Mouse (Mus musculus): ENCODE results near the gene Ppp1r16b.

The Ppp1r16b gene

GRCm38 (mm10) chr2:158767742-158768339 lies 102.6 kb downstream of the Ppp1r16b start, which contains the start of gene Fam83d:
Gene Fam83d, plus strand, starts transcription at chr2:158768093.
- WGBS: under 1% methylated on average over 48 of the region's 48 CpGs

GRCm38 (mm10) chr2:158768350-158768749 lies 103.2 kb downstream of the Ppp1r16b start:
- WGBS: 2% methylated on average over 37 of the region's 37 CpGs

GRCm38 (mm10) chr2:158768771-158769170 lies 103.6 kb downstream of the Ppp1r16b start:
- 15% methylated on average over 5 of the region's 5 CpGs for WGBS

- WGBS: 36% methylated on average over 13 of the region's 13 CpGs
These were observed 105.0 kb downstream of the Ppp1r16b start for GRCm38 (mm10) chr2:158770126-158770757.

GRCm38 (mm10) chr2:158771066-158771763 lies 106.0 kb downstream of the Ppp1r16b start:
- WGBS: 77% methylated on average over 11 of the region's 11 CpGs

- 92% methylated on average over 13 of the region's 13 CpGs for WGBS
These were observed 107.6 kb downstream of the Ppp1r16b start for GRCm38 (mm10) chr2:158772808-158773207.

- 82% methylated on average over 8 of the region's 8 CpGs for WGBS
These were observed 109.7 kb downstream of the Ppp1r16b start for GRCm38 (mm10) chr2:158774886-158775285.

- WGBS: 75% methylated on average over 4 of the region's 4 CpGs
These were observed 111.5 kb downstream of the Ppp1r16b start for GRCm38 (mm10) chr2:158776716-158777115.

- WGBS: 69% methylated on average over 6 of the region's 6 CpGs
These were observed 112.3 kb downstream of the Ppp1r16b start for GRCm38 (mm10) chr2:158777490-158777889.

- 81% methylated on average over 7 of the region's 7 CpGs for WGBS
These were observed 113.2 kb downstream of the Ppp1r16b start for GRCm38 (mm10) chr2:158778349-158778748.

GRCm38 (mm10) chr2:158781126-158781525 lies 115.9 kb downstream of the Ppp1r16b start:
- WGBS: 79% methylated on average over 7 of the region's 7 CpGs

GRCm38 (mm10) chr2:158786927-158787795 lies 122.0 kb downstream of the Ppp1r16b start:
- WGBS: 73% methylated on average over 14 of the region's 14 CpGs

- WGBS: under 1% methylated on average over 33 of the region's 33 CpGs
These were observed 129.4 kb downstream of the Ppp1r16b start, which contains the start of gene Dhx35 for GRCm38 (mm10) chr2:158794494-158795004. Gene Dhx35, plus strand, starts transcription at chr2:158794807.

GRCm38 (mm10) chr2:158795043-158795442 lies 129.8 kb downstream of the Ppp1r16b start:
- WGBS: 10% methylated on average over 15 of the region's 15 CpGs

GRCm38 (mm10) chr2:158795875-158796274 lies 130.7 kb downstream of the Ppp1r16b start:
- 81% methylated on average over 2 of the region's 2 CpGs for WGBS

GRCm38 (mm10) chr2:158799328-158799727 lies 134.1 kb downstream of the Ppp1r16b start:
- 38% methylated on average over 4 of the region's 4 CpGs for WGBS

GRCm38 (mm10) chr2:158800788-158801187 lies 135.6 kb downstream of the Ppp1r16b start:
- WGBS: 98% methylated on average over 8 of the region's 8 CpGs

- 94% methylated on average over 8 of the region's 8 CpGs for WGBS
These were observed 138.4 kb downstream of the Ppp1r16b start for GRCm38 (mm10) chr2:158803575-158803974.
